Mouse (Mus musculus): ENCODE data around the gene 1300017J02Rik.

- TF ChIP-seq GATA1 (IDR thresholded peaks at IDR 0.05; ENCODE audit: low read depth, low read length) (no peak), ZC3H11A (IDR thresholded peaks at IDR 0.05; ENCODE audit: low read depth, low read length) (no peak), ELF1 (IDR thresholded peaks at IDR 0.05; ENCODE audit: low read depth, low read length) (no peak), CTCF (IDR thresholded peaks at IDR 0.05 in 2 of 3, conservative IDR thresholded peaks at IDR 0.05 in 1 of 3; ENCODE audit: control insufficient read depth in 1 of 3, insufficient read depth in 1 of 3, low read depth in 2 of 3, low read length in 3 of 3, poor library complexity in 1 of 3, severe bottlenecking in 1 of 3) (no peak), EP300 (IDR thresholded peaks at IDR 0.05; ENCODE audit: low read depth in 1 of 2, low read length in 2 of 2) (no peak), TAL1 (IDR thresholded peaks at IDR 0.05; ENCODE audit: low read length) (no peak), JUND (IDR thresholded peaks at IDR 0.05; ENCODE audit: low read depth, low read length) (no peak), USF1 (IDR thresholded peaks at IDR 0.05; ENCODE audit: low read depth, low read length) (no peak), POLR2AphosphoS5 (IDR thresholded peaks at IDR 0.05; ENCODE audit: borderline replicate concordance, low read depth, low read length) (no peak), TBP (IDR thresholded peaks at IDR 0.05; ENCODE audit: low read depth, low read length) (no peak), MAX (IDR thresholded peaks at IDR 0.05; ENCODE audit: low read length) (no peak)
These were observed 72.5 kb downstream of the 1300017J02Rik start for GRCm38 (mm10) chr9:103232232-103233005.
